Mouse (Mus musculus) heart, adult 9 months (tissue): ENCODE measurements at regions not wholly inside any gene's neighbourhood (a gene's known extent, or its start where the extent isn't known, plus 50 kb on each side); places are given as distances from the start of the nearest gene placed in this dataset.
"Not testable (repeated sequence)": the region's sequence is repeated elsewhere in the genome, so short reads cannot be mapped to it uniquely, and the experiment has no call there.

Source experiments
- DNase-seq, 2 experiments: peaks; one replicate each; pipeline ENCODE4 v3.0.0; 2022; ENCODE audit warnings: low spot score in 2 of 2

DNA sequence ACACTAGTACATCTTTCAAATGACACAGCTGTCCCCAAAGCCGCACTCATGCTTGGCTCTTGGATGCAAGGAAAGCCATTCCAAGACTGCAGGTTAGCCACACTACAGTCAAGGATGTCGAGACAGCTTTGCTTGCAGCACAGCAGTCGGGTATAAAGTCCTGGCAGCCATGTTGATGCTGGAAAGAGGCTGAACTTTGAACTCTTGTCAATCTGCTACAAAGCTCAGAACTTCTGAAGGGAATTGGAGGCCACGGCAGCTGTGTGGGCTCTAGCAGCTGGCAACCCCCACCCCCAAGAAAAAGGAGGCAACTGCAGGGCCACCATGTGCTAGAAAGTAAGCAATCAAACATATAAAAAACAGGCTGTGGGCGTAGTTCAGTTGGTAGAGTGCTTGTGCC, 90.0 kb upstream of the Zcchc2 start:
- no peak for DNase-seq

DNA sequence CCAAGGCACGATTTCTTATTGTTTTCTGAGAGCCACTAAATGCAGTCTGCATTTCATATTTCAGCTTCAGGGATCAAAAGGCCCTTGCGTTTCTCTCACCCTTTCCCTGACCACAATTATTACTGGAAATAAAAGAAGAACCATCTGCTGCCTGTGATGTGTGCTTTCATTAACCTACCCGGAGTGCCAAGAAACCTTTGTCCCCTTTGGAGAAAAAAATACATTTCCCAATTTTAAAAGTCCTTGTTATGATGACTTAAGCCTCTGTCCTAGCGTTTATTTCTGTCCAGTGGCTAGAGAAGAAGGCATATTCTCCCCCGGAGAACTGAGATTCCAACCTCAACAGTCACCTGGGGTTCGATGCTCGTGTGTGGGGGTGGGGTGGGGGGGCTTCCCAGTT, 89.3 kb upstream of the Zcchc2 start:
- no peak for DNase-seq

DNA sequence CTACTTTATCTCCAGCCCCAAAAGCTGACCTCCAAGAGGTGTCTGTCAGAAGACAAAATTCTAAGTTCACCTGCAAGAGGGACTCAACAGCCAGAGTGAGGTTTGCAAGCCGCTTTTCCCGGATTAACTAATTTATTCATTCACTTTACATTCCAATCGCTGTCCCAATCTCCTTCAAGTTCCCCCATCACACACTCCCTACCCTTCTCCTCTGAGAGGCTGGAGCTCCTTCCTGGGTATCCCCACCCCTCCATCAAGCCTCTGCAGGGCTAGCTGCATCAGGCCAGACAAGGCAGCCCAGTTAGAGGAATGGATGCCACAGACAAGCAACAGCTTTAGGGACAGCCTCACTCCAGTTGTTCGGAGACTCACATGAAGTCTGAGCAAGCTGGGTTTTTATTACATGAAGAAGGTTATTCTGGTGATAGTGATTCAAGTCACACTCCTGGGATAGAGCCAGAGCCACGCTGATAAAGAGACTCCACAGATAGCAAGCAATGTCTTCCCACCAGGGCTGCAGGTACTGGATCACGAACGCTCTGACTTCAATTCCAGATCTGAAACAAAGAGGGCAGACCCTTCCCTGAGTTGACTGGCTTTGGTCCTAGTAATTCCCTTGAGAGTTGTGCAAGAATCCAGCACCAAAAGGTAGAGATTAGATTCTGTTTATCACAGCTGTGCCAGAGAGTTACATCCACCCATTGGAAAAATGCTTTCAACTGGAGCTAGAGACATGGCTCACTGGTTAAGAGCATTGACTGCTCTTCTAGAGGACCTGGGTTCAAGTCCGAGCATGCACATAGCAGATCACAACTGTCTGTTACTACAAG, 86.7 kb upstream of the Zcchc2 start:
- DNase-seq, result no peak

DNA sequence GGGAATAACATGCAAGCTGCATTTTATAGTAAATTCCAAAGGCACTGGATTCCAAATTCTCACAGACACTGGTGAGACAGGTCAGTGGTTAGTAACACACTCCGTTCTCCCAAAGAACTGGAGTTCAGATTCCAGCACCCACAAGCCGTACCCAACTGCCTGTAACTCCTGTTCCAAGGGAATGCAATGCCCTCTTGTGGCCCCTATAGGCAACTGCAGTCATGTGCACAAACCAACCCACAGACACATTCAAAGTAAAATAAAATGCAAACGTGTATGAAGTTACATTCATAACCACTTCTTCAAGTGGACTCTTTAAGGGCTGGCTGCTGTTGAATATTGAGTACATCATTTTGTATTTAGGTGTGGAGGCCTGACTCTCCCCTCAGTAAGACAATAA, 85.5 kb upstream of the Zcchc2 start:
- DNase-seq, result no peak

DNA sequence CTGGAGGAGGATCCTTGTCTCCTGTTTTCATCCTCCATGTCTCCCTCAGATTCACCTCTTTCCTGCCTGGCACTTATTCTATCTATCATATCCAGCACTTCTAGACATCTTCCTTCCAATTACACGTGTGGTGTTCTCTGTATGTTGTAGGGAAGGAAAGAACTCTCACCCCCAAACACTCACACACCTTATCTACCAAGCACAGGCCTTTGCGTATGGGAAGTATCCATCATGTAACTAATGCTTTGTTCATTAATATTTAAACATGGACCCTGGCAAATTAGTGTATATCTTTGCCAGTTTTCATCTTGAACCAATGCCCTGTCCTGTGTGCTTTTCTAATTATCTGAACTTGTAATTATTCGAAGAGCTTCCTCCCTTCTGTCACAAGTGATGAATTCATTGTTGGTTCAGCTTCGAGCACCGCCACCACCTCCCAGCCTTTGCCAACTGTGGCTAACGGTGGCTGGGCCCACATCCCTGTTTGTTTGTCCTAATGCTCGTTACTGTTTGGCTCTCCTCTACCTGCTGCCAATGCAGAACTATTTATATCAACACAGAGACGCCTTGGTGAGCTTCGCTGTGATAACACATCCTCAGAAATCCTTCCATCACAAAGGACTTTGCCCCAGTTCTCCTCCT, 84.3 kb upstream of the Zcchc2 start:
- DNase-seq, result peak; percentile 54 to 61

GRCm38 (mm10) chr1:105906427-105906798, 83.8 kb upstream of the Zcchc2 start:
- peak; percentile 56 to 81 for DNase-seq

- peak in 1 of 2 experiments; percentile 28 for DNase-seq
These were observed 82.0 kb upstream of the Zcchc2 start for GRCm38 (mm10) chr1:105908029-105908876.

DNA sequence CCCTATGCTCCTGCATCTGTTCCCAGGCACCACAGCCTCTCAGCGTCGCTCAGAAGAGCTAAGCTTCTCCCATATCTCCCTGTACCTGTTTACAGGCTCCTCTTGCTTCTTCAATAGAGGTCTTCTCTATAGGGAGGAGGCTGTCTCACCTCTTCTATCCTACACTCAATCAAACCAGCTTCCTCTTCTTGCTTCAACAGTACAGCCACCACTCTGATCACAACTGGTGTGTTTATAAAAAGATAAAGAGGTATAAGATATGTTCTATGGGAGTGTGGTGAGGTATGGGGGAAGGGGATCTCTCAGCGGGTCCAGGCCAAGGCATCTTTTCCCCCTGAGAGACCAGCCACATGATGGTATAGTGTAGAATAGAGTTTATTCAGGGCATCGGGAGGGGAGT, 81.1 kb upstream of the Zcchc2 start:
- DNase-seq, result no peak

GRCm38 (mm10) chr1:105911714-105912113, 78.5 kb upstream of the Zcchc2 start:
- no peak for DNase-seq

DNA sequence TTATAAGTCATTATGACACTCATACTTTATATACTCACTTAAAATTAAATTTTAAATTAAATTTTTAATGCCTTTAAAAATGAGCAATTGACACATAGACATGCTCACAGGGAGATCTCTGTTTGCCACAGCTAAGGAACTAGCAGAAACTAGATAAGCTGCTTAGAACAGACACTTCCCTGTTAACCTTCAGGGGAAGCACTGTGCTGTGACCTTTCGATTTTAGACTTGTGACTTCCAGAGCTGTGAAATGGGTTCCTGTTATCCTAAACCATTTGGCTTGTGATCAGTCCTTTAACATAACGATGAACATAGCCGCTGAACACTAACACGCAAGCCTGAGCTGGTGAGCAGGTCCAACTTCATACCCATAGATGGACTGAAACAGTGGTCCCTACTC, 68.4 kb upstream of the Zcchc2 start:
- no peak for DNase-seq

DNA sequence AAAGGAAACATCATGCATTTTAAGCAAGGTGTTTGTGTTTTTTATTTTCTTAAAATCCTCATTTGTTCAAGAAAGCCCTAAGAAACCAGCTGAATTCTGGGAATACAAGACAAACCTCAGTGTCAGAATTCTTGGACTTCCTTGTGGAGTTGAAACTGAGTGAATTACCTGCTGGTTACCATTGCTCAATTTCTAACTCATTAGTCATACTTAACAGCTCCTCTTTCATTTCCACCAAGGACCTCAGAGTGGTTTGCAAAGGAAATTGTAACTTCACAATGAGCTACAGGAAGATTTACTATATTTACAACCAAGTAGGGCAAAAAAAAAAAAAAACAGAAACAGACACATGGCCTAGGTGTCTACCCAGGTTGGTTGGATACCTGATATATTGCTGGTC, 67.6 kb upstream of the Zcchc2 start:
- no peak for DNase-seq

DNA sequence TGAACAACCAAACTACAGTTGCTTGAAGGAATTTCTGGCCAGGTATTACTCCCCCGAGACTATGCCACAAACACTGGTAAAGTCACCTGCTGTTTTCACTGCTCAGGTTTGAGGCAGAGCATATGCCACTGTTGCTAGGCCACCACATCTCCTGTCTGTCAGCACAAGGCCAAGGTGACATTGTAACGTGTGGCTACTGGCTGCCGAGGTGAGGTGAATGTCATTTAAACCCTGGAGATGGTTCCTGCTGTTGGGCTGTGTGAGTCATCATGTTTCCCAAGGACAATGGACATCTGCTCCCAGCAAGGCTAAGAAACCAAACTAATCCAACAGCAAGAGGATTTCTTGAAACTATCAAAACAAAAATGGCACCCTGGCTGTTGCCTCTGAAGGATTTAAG, 67.2 kb upstream of the Zcchc2 start:
- no peak for DNase-seq

DNA sequence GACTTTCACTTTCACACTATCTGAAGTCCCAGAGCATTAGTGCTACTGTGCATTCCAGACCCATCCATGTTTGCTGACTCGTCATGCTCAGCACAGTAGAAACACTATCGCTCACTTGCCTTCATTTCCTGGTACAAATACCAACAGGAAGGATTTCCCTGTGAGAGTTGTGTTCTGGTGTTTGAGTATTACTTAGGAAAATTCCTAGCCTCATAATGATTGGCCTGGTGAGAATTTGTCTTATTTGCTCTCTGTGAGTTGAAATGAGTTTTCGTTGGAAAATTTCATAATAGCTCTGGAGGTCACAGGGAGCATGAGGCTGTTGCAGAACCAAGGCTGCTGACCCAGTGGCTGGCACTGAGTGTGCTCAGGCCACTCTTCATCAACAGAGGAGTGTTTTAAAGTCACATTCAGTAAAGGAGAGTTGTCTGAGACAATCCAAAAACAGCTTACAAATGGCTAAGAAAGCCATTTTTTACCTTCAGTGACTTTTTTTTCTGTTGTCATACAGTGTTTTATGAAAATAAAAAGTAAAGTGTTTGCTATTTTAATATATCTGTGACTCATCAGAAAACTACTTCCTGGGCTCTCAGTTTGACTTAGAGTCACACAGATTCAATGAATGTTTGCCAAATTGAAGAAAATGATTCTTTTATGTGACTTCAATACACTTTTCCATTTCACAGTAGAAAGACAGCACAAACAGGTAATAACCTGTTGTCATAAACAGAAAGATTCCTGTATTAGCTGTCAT, 64.4 kb upstream of the Zcchc2 start:
- DNase-seq, result peak; percentile 17 to 30

- no peak for DNase-seq
These were observed 63.3 kb upstream of the Zcchc2 start for GRCm38 (mm10) chr1:105926871-105927270.

GRCm38 (mm10) chr1:105930841-105931240, 59.4 kb upstream of the Zcchc2 start:
- DNase-seq, result no peak

GRCm38 (mm10) chr1:105934171-105934570, 56.0 kb upstream of the Zcchc2 start:
- not testable (repeated sequence) for DNase-seq
